Mouse (Mus musculus) limb, embryonic 12.5 days (tissue): ENCODE measurements around the gene Ptar1. TPM values are rescaled to one million over a fixed set of nuclear protein-coding genes. Genes with fewer than 3 reads are reported as not detected.

Source experiments
- ATAC-seq: fragments of 200-750 bp; cut with Nextera tagmentation; 2 replicates; pipeline ENCODE4 v1.8.0; 2017; ENCODE audit warnings: low read depth, moderate TSS enrichment; ENCODE audit not compliant: insufficient number of reproducible peaks, insufficient read depth, low FRiP score, low TSS enrichment
- H3K27ac ChIP-seq: fragments of 300-500 bp; sonication (generic); 2 replicates; pipeline ENCODE4 v1.5.1; 2016; ENCODE audit warnings: mild to moderate bottlenecking, moderate library complexity
- H3K27me3 ChIP-seq: fragments of 300-500 bp; sonication (generic); 2 replicates; pipeline ENCODE4 v1.6.1; 2016; ENCODE audit warnings: mild to moderate bottlenecking, moderate library complexity
- H3K36me3 ChIP-seq: fragments of 300-500 bp; sonication (generic); 2 replicates; pipeline ENCODE4 v1.6.1; 2016; ENCODE audit warnings: mild to moderate bottlenecking, moderate library complexity
- H3K4me1 ChIP-seq: fragments of 300-500 bp; sonication (generic); replicated peaks from 2 replicates; pipeline ENCODE4 v1.6.1; 2016
- H3K4me2 ChIP-seq: fragments of 300-500 bp; sonication (generic); 2 replicates; pipeline ENCODE4 v1.6.1; 2016; ENCODE audit warnings: mild to moderate bottlenecking, moderate library complexity
- H3K4me3 ChIP-seq: fragments of 300-500 bp; sonication (generic); replicated peaks from 2 replicates; pipeline ENCODE4 v1.5.1; 2016; ENCODE audit warnings: mild to moderate bottlenecking
- H3K9ac ChIP-seq: fragments of 300-500 bp; sonication (generic); replicated peaks from 2 replicates; pipeline ENCODE4 v1.6.1; 2016; ENCODE audit warnings: mild to moderate bottlenecking, moderate library complexity
- H3K9me3 ChIP-seq: fragments of 300-500 bp; sonication (generic); 2 replicates; pipeline ENCODE4 v1.6.1; 2016; ENCODE audit warnings: mild to moderate bottlenecking, moderate library complexity
- WGBS: fragments of 180-500 bp; shearing (Covaris S2); methylation state at CpG from one replicate; pipeline ENCODE4 v1.1.7; 2016; 5-methylcytosine and 5-hydroxymethylcytosine counted together
- polyA plus RNA-seq: library from polyadenylated mRNA; unstranded; fragments of >200 nt; fragmentation: Nextera tagmentation; extraction: Ambion mirVana; gene quantifications from 2 replicates; pipeline ENCODE4 v1.2.1, GENCODE M21; 2016

The Ptar1 gene
- 6.3 TPM in 2 replicates for polyA plus RNA-seq

DNA sequence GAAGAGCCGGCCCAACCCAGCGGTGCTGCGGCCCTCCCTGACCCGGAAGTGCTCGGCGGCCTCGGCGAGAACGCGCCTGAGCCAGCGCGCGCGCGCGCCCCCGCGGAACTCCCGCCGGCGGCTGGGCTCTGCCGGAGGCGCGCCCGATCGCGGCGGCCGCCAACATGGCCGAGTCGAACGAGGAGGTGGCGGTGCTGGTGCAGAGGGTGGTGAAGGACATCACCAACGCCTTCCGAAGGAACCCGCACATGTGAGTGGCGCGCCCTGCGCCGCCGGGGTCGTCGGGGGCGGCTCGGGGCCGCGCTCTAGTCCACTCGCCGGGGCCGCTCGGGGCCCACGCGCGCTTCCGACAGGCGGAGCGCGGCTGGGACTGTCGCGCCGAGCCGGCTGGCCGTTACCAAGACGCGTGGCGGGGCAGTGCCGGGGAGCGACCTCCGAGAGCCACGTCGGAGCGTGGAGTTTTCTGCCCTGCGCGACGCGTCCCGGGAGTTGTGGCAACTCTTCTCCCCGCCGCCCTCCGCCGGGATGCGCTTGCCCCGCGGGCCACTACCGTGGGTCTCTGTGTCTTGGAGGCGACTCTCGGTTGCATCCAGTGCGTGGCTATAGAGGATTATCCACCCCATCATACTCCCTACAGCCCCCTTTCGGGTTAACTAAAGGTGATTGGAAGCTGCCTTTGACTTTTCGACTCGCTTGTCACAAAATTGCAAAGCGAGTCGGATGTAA is at the start of gene Ptar1:
TSS of gene Ptar1 (plus strand) at position 134 of the 726 bp plus-strand sequence.
- peak; percentile 91 for ATAC-seq
- under 1% methylated on average over 74 of the region's 93 CpGs for WGBS
- Histone ChIP-seq H3K27me3 (no peaks in the 10 kb centered on the region), H3K4me1 (peaks cover 8% of the 10 kb centered on the region), H3K27ac (peak within 1 kb of the TSS; percentile 95), H3K4me2 (peak within 1 kb of the TSS; percentile 63), H3K9ac (peak within 1 kb of the TSS; percentile 94), H3K9me3 (no peaks in the 10 kb centered on the region), H3K36me3 (no peaks in the 10 kb centered on the region), H3K4me3 (peak within 1 kb of the TSS; percentile 84)

DNA sequence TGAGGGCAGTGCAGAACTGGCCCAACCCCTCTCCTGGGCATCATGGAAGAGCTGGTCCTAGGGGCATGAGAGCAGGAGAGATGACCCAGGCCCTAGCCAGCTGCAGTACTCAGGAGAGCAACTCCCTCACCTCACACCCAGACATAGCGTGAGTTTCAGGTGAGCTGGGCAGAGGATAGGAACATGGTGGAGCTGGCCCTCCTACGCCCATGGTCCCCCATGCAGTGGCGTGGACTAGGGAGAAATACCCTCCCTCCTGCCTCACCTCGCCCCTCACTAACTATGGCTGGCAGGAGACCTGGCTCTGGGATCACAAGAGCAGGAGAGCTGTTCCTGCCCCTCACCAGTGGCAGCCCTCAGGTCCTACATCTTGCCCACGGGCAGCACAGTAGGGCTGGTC is 43.4 kb upstream of the Ptar1 start:
- no peak for ATAC-seq
- no peaks in the 10 kb centered on the region for H3K27me3 ChIP-seq
- WGBS = 87% methylated on average over 5 of the region's 5 CpGs
- no peaks in the 10 kb centered on the region for H3K4me1 ChIP-seq
- H3K36me3 ChIP-seq = no peaks in the 10 kb centered on the region
- H3K9me3 ChIP-seq = no peaks in the 10 kb centered on the region
- H3K9ac ChIP-seq = no peak overlapping the region
- H3K4me2 ChIP-seq = no peak overlapping the region
- no peak overlapping the region for H3K27ac ChIP-seq
- no peak overlapping the region for H3K4me3 ChIP-seq

DNA sequence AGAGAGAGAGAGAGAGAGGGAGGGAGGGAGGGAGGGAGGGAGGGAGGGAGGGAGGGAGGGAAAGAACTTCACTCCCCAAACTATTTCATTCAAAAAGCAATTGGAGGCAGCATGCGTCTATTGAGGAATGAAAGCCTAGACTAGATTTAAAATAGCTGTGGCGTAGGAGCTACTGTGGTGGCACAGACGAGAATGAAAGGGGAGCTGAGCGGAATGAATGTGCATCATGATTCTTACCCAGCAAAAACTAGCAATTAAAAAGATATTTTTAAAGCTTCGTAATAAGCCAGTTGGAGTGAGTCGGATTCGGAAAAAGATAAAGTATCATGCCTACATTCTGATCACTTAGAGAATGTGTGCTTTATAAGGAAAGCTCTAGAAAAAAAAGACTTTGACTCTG is 41.9 kb upstream of the Ptar1 start:
- ATAC-seq = no peak
- H3K27me3 ChIP-seq = no peaks in the 10 kb centered on the region
- H3K9ac ChIP-seq = no peak overlapping the region
- H3K36me3 ChIP-seq = no peaks in the 10 kb centered on the region
- H3K27ac ChIP-seq = no peak overlapping the region
- 87% methylated on average over 7 of the region's 7 CpGs for WGBS
- H3K9me3 ChIP-seq = no peaks in the 10 kb centered on the region
- H3K4me2 ChIP-seq = no peak overlapping the region
- H3K4me3 ChIP-seq = no peak overlapping the region
- no peaks in the 10 kb centered on the region for H3K4me1 ChIP-seq

DNA sequence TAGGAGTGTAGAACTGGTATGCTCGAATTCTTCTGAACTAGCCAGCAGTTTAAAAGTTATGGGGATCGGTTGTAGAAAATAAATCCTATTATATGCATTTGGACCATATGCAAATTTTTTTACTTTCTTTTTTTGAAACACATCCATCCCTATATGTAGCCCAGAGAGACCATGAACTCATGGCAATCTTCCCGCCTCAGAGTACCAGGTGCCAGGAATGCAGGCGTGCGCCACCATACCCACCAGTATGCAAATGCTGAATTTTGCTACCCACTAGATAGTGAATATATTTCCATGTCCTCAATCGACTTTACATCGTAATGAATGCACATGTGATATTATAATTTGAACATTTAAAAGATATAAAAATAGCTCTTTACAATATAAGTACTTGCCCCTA is 39.9 kb upstream of the Ptar1 start:
- Histone ChIP-seq H3K4me1 (no peaks in the 10 kb centered on the region), H3K27me3 (no peaks in the 10 kb centered on the region), H3K36me3 (no peaks in the 10 kb centered on the region), H3K4me2 (no peak overlapping the region), H3K9ac (no peak overlapping the region), H3K27ac (no peak overlapping the region), H3K9me3 (no peaks in the 10 kb centered on the region), H3K4me3 (no peak overlapping the region)
- ATAC-seq = no peak
- WGBS = 96% methylated on average over 7 of the region's 7 CpGs

DNA sequence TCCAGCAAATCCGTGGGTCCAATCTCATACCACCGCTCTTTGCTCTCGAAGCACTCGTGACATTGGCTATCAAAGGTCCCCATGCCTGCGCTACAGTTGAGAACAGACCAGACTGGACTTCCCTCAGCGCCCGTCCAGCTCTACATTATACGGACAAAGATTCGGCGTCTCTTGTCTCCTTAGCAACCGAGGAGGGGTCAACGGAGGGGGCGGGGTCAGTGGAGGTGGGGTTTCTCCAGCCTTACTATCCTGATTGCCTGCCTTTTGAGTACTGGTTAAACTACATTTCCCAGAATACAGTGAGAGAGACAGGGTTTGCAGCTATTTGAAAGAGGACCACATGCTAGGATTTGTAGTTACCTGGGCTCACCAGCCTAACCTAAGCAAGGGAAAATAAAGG is 34.6 kb upstream of the Ptar1 start, which contains the start of gene 1700028P14Rik:
TSS of gene 1700028P14Rik (minus strand) at position 169 of the 400 bp plus-strand sequence.
- no peaks in the 10 kb centered on the region; the same call in 1 of the 2 replicates for H3K27me3 ChIP-seq
- peak; percentile 87; the same call in 1 of the 2 replicates for ATAC-seq
- WGBS = 8% methylated on average over 13 of the region's 13 CpGs

DNA sequence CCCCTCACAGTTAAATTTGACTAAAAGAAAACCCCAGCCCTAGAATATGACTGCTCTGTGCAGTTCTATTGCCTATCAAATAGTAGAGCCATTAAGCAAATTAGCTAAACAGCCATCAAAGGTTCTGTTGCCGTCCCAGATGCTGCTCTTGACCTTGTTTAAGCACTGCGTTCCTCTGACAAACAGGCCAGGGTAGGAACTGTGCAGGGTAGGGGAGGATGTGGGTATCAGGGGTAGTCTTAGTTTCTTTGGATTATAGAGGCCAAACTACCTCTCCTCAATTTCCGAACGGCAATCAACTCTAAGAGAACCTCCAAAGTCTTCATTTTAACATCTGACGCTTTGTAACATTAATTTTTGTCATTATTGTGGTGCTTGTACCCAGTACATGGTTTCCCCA is 34.1 kb upstream of the Ptar1 start:
- Histone ChIP-seq H3K4me2 (peak overlapping the region; percentile 53; the same call in 1 of the 2 replicates), H3K9ac (no peak overlapping the region), H3K27me3 (no peaks in the 10 kb centered on the region; the same call in 1 of the 2 replicates), H3K4me3 (no peak overlapping the region), H3K9me3 (no peaks in the 10 kb centered on the region), H3K36me3 (no peaks in the 10 kb centered on the region), H3K4me1 (no peaks in the 10 kb centered on the region), H3K27ac (no peak overlapping the region)
- 83% methylated on average over 5 of the region's 5 CpGs for WGBS
- no peak; the same call in 1 of the 2 replicates for ATAC-seq

More for the DNA sequence above, 34.6 kb upstream of the Ptar1 start, which contains the start of gene 1700028P14Rik:
- Histone ChIP-seq H3K4me2 (peak within 1 kb of the TSS; percentile 53), H3K4me1 (no peaks in the 10 kb centered on the region), H3K36me3 (no peaks in the 10 kb centered on the region), H3K9ac (no peak within 1 kb of the TSS), H3K4me3 (peak within 1 kb of the TSS; percentile 29), H3K27ac (no peak within 1 kb of the TSS), H3K9me3 (no peaks in the 10 kb centered on the region)

DNA sequence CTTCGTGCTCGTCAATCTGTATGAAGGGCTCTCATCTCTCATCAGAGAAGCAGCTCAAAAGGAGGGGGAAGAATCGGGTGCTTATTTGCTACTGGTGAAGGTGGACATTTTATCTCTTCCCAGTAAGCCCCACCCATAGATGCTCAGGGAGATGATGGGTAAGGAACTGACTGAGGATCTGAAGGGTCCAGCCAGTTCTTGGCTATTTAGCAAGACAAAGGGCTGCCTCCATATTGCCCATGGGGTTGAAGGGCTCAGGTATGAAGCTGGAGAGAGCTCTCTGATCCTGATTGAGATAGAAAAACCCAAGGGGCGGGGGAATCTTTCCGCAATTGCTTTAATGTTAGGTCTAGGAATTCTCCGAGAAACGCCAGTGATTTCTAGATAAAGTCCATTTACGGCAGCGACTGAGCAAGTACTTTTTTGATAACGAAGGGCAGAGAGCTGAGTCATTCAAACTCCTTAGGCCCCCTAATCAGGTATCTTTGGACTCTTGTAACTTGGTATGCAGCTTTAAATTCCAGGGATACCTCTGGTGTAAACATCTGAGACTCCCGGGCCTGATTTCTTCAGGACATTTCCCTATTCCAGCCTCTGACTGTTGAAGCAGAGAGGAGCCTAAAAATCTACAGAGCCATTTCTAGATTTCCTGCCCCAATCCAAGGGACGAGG is 29.8 kb upstream of the Ptar1 start:
- Histone ChIP-seq H3K27ac (no peak overlapping the region), H3K9ac (no peak overlapping the region), H3K4me3 (no peak overlapping the region), H3K4me1 (no peaks in the 10 kb centered on the region), H3K36me3 (no peaks in the 10 kb centered on the region), H3K9me3 (no peaks in the 10 kb centered on the region), H3K27me3 (no peaks in the 10 kb centered on the region; the same call in 1 of the 2 replicates), H3K4me2 (no peak overlapping the region)
- 64% methylated on average over 12 of the region's 12 CpGs for WGBS
- ATAC-seq = no peak

DNA sequence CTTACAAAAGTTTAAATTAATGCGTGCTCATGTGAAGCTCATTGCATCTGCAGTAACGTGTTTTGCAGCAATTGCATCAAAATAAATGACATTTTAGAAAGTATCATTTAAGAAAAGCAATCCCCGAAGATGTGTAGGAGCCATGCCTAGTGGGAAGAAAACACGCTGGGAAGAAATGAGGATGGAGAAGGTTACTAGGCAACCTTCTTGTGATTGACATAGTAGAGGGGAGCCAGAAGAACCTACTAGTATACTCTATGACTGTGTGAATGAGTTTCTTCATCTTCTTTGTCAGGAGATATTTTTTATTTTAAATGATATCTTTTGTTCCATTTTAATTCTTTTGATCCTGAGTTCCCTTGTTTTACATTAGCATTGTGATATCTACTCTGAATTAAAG is 28.9 kb upstream of the Ptar1 start:
- no peaks in the 10 kb centered on the region for H3K27me3 ChIP-seq
- H3K9ac ChIP-seq = no peak overlapping the region
- no peak overlapping the region for H3K4me2 ChIP-seq
- no peak overlapping the region for H3K27ac ChIP-seq
- H3K4me3 ChIP-seq = no peak overlapping the region
- ATAC-seq = no peak
- no peaks in the 10 kb centered on the region for H3K36me3 ChIP-seq
- no peaks in the 10 kb centered on the region for H3K4me1 ChIP-seq
- WGBS = 84% methylated on average over 4 of the region's 4 CpGs
- no peaks in the 10 kb centered on the region for H3K9me3 ChIP-seq

DNA sequence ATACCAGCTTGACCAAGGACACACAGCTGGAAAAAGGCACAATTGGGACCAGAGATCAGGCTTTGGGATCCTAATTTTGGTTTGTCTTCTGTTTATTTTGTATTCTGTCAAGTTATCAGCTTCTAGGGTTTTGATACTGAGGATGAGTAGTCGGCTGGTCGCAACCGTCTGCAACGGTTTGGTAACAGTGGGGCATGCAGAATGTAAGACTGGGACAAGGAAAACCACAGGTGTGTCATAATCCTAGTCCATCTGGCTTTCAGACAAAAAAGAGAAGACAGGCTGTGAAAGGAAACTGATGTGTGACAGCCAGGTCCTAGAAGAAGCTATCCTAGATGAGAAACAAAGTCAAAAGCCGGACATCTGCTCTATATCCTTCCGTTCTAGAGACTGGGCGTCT is 23.1 kb upstream of the Ptar1 start:
- Histone ChIP-seq H3K4me3 (no peak overlapping the region), H3K4me2 (no peak overlapping the region), H3K9me3 (no peaks in the 10 kb centered on the region), H3K27me3 (no peaks in the 10 kb centered on the region), H3K27ac (no peak overlapping the region), H3K4me1 (no peaks in the 10 kb centered on the region), H3K36me3 (no peaks in the 10 kb centered on the region), H3K9ac (no peak overlapping the region)
- 92% methylated on average over 7 of the region's 7 CpGs for WGBS
- no peak for ATAC-seq

DNA sequence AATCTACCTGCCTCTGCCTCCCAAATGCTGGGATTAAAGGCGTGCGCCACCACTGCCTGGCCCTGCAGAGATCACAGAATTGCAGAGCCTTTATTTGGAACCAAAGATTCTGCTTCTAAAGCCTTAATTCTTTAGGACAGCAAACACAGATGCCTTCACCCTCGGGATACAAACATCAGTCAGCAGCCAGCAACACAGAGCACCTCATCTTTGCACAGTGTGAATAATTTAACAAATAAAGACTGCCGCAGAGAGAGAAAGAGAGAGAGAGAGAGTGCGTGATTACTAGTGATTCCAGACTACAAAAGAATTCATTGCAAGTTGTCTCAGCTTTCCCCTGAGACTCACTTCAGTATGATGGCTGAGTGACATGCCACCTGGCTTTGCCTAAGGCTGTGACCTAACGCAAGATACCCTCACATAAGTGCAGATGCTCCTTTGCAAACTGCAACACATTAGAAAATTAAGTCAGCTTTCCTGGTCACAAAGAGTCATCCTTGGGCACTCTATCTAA is 19.0 kb upstream of the Ptar1 start:
- Histone ChIP-seq H3K4me2 (no peak overlapping the region), H3K4me1 (no peaks in the 10 kb centered on the region), H3K27me3 (no peaks in the 10 kb centered on the region), H3K36me3 (no peaks in the 10 kb centered on the region), H3K9me3 (no peaks in the 10 kb centered on the region), H3K4me3 (no peak overlapping the region), H3K9ac (no peak overlapping the region), H3K27ac (no peak overlapping the region)
- WGBS = 76% methylated on average over 6 of the region's 6 CpGs
- no peak for ATAC-seq

DNA sequence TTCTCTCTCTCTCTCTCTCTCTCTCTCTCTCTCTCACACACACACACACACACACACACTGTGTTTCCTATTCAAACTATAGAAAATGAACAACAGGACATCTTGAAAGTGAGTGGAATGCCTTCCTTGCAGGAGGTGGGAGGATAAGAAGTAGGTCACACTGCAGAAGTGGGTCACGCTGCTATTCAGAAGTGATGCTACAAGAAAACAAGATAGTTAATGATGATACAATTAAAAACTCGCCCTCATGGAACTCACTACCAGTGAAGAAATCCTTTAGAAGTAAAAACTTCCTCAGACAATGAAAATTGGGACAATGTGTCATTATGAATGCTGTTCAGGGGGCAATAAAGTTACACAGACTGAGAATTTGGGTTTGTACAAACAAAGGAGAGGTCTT is 14.2 kb upstream of the Ptar1 start:
- 67% methylated on average over 2 of the region's 2 CpGs for WGBS
- Histone ChIP-seq H3K4me3 (no peak overlapping the region), H3K27ac (no peak overlapping the region), H3K9ac (no peak overlapping the region), H3K4me1 (no peaks in the 10 kb centered on the region), H3K36me3 (no peaks in the 10 kb centered on the region), H3K9me3 (peaks cover 9% of the 10 kb centered on the region; the same call in 1 of the 2 replicates), H3K4me2 (no peak overlapping the region), H3K27me3 (no peaks in the 10 kb centered on the region)
- ATAC-seq = no peak
